Mouse (Mus musculus): Measurements from ENCODE around the gene Gm6525. TPM values are rescaled to one million over a fixed set of nuclear protein-coding genes. Genes with fewer than 3 reads are reported as not detected.

Gm6525 gene
- total RNA-seq, 2 experiments from 2014 or later: not detected

GRCm38 (mm10) chr3:84215253-84215652 lies 41.3 kb downstream of the Gm6525 start:
- DNase-seq: peak in 1 of 2 experiments; percentile 52

- DNase-seq: no peak
Measured at GRCm38 (mm10) chr3:84215743-84216360, 41.9 kb downstream of the Gm6525 start.

GRCm38 (mm10) chr3:84217118-84217960 lies 43.4 kb downstream of the Gm6525 start:
- DNase-seq: no peak

GRCm38 (mm10) chr3:84217961-84218351 lies 44.1 kb downstream of the Gm6525 start:
- DNase-seq: no peak

- DNase-seq: no peak
Measured at GRCm38 (mm10) chr3:84218498-84218897, 44.6 kb downstream of the Gm6525 start.

- no peak for DNase-seq
Measured at GRCm38 (mm10) chr3:84219166-84219710, 45.3 kb downstream of the Gm6525 start.

GRCm38 (mm10) chr3:84219720-84220273 lies 45.9 kb downstream of the Gm6525 start:
- no peak for DNase-seq

- DNase-seq: no peak
Measured at GRCm38 (mm10) chr3:84220326-84220725, 46.4 kb downstream of the Gm6525 start.

- DNase-seq: peak; percentile 73 to 75
Measured at GRCm38 (mm10) chr3:84220748-84221147, 46.8 kb downstream of the Gm6525 start.

Other genes starting within 250 kb of the Gm6525 start
- gene Tmem131l, start 133.9 kb upstream of the Gm6525 start, total RNA-seq (2021): 10 to 100 TPM; 30.8 to 37.4 TPM
- 1 to 10 TPM; 2.3 to 3.1 TPM for gene Mnd1, start 18.3 kb upstream of the Gm6525 start, total RNA-seq (2021)
- gene Trim2, start 132.8 kb downstream of the Gm6525 start, total RNA-seq (2021): 100 to 1,000 TPM; 410 to 433 TPM

All from layer of hippocampus, postnatal 36 days (tissue).